Mouse (Mus musculus): Measurements from ENCODE around the gene Hist1h1c.

GRCm38 (mm10) chr13:23738041-23738440 is 567 bp upstream of the Hist1h1c start:
- TF ChIP-seq POLR2A (IDR thresholded peaks at IDR 0.05; ENCODE audit: low read depth, low read length) (no peak), CTCF (IDR thresholded peaks at IDR 0.05; ENCODE audit: extremely low read depth, insufficient read length, insufficient replicate concordance, low read depth, low read length) (no peak)
